Mouse (Mus musculus): Measurements from ENCODE around the gene Pde4c.

- TF ChIP-seq POLR2A (IDR thresholded peaks at IDR 0.05; ENCODE audit: control insufficient read depth, low read depth, low read length) (no peak; the same call in 1 of the 2 replicates), CTCF (IDR thresholded peaks at IDR 0.05; ENCODE audit: control insufficient read depth, insufficient read depth, insufficient replicate concordance, low read depth, low read length) (no peak)
Observed at GRCm38 (mm10) chr8:70754871-70755660, 31.5 kb downstream of the Pde4c start.
